Mouse (Mus musculus) liver, adult 2 months (tissue): ENCODE results near the gene Foxc2.

Experiments used
- CTCF ChIP-seq: fragments of 200-500 bp; IDR thresholded peaks from 2 replicates; pipeline ENCODE4 v1.5.1; 2011; ENCODE audit warnings: low read depth, low read length, control low read depth
- POLR2A ChIP-seq: fragments of 200-500 bp; IDR thresholded peaks from 2 replicates; pipeline ENCODE4 v1.6.1; 2011; ENCODE audit warnings: low read length, control low read depth; ENCODE audit not compliant: insufficient read depth; ENCODE audit errors: extremely low read depth

DNA sequence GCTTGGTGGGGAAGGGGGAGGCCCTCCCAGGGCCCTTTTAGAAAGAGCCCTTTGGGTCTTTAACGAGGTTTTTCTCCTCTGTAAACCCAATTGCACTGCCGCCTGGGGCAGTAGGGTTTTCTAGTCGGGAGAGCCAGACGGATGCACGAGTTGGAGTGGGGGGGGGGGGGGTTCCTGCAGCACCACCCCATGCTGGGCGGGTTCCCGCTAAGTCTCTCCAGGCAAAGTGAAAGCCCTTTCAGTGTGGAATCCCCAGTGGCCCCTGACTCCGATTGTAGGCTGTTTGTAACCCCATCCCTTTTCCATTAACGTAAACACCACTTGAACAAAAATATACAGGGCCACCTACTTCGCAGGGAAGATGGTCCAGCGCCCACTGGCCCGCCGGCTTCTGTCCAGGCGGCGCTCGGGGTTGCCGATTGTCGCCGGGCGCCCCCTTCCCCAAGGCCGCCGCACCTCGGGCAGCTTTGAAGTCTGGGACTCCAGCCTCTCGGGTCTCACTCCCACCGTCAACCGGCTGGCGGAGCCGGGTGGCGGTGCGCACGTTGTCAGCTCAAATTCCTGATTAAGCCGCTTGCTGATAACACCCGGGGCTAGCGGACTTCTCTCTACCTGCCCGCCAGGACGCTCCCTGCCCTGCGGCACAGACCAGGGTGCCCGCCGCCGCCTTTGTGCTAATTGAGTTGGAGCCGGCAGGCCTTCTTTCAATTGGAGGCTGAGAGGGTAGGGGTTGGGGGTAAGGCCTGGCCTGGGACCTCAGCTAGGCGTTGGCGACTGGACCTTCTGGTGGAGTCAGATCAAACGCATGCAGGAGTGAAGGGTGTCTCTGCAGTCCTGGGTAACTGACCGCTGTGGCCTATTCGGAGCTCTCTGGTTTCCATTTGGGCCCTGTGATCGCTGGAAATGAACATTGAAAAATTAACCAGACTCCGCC is 42.5 kb upstream of the Foxc2 start:
- TF ChIP-seq CTCF (no peak), POLR2A (no peak)
